Mouse (Mus musculus) brain, embryonic 14.5 days (tissue): Measurements from ENCODE around the gene Lama5.

ENCODE experiments used
- CTCF ChIP-seq: fragments of 200-500 bp; IDR thresholded peaks from 2 replicates; pipeline ENCODE4 v1.5.1; 2012; ENCODE audit warnings: inconsistent platforms, mild to moderate bottlenecking, moderate library complexity, borderline replicate concordance; ENCODE audit not compliant: insufficient read depth, insufficient read length; ENCODE audit errors: extremely low read depth
- POLR2A ChIP-seq: fragments of 200-500 bp; IDR thresholded peaks from 2 replicates; pipeline ENCODE4 v1.6.1; 2012; ENCODE audit warnings: mild to moderate bottlenecking, inconsistent platforms, borderline replicate concordance; ENCODE audit not compliant: poor library complexity, insufficient read depth, insufficient read length, severe bottlenecking; ENCODE audit errors: extremely low read depth

GRCm38 (mm10) chr2:180225762-180226378, at the start of gene Lama5:
- TF ChIP-seq CTCF (no peak), POLR2A (no peak)
